In the genomic region with DNA sequence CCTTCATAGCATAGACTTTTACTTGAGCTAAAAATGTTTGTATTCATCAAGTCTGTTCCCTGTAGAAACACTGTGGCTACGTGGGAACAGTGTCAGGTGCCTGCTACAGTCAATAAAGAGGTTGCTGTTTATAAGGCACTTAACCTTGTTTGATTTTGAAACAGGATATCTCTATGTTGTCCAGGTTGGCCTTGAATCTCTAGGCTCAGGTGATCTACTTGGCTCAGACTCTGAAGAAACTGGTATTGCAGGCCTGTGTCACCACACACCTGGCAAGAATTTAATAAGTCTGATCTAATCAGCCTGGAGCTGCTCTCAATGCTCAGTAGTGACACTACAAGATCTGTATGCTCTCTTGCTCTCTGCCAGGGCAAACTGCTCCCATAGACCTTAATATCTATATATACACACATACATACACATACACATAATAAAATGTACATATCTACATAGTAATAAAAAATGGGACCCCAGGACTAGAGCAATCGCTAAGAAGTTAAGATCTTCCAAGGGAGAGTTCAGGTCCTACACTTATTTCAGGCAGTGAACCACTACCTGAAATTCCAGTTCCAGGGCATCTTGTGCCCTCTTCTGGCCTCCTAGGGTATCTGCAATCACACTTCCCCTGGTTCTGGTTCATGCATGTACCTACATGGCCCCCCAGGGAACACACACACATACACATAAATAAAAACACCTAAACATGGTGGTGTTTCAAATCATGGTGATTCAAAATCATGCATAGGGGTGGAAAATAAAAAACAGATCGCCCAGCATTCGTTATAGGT, we compare ENCODE assay signal across 9 mouse cellular contexts. TPM values are rescaled to one million over a fixed set of nuclear protein-coding genes. Genes with fewer than 3 reads are reported as not detected.
DNase-seq lines count a peak whose midpoint lies in the region; ATAC-seq and TF ChIP-seq lines count a peak whose summit lies in the region.
"Had no signal": no experiment of that assay in that cellular context is flagged by ENCODE, and none has a peak within 500 bp of the region (broad histone marks: within the 10 kb centered on the region; RNA-seq: fewer than 3 reads in every experiment).

No protein-coding gene starts in this region.

- intact Hi-C loops in heart, postnatal 14 days (cut with DNase I) = loop anchor here (2.0 kb wide), 1 partner anchor 54 kb away; no protein-coding TSS in a partner anchor
- intact Hi-C loops in left cerebral cortex, postnatal 25 days (cut with DNase I) = loop anchor here (2.0 kb wide), 1 partner anchor 48 kb away; no protein-coding TSS in a partner anchor
- intact Hi-C loops in gastrocnemius, postnatal 14 days (cut with DNase I; ENCODE audit: low total_unique reads) = loop anchor here (2.0 kb wide), 1 partner anchor 58 kb away; no protein-coding TSS in a partner anchor

- no peak for TF ChIP-seq POLR2A in MEL (IDR thresholded peaks at IDR 0.05; ENCODE audit: control insufficient read depth in 1 of 2, insufficient read depth in 1 of 2, low read depth in 1 of 2, low read length in 2 of 2, poor library complexity in 1 of 2)

- WGBS in heart, embryonic 10.5 days = 19% methylated on average over 4 of the region's 4 CpGs

- H3K4me1 ChIP-seq in heart, embryonic 10.5 days = no peaks in the 10 kb centered on the region
- H3K4me1 ChIP-seq in MEL (ENCODE audit: control insufficient read depth in 1 of 2, insufficient read depth in 2 of 2, low read length in 2 of 2) = peaks cover 19 to 26% of the 10 kb centered on the region in 2 experiments
- H3K4me1 ChIP-seq: liver, embryonic 15.5 days had no signal

- H3K27me3 ChIP-seq in heart, embryonic 10.5 days (ENCODE audit: insufficient read depth, poor library complexity, severe bottlenecking) = peaks cover 7% of the 10 kb centered on the region; the same call in 1 of the 2 replicates
- H3K27me3 ChIP-seq in MEL (ENCODE audit: control insufficient read depth in 1 of 2, insufficient read depth in 2 of 2, low read length in 2 of 2) = no peaks in the 10 kb centered on the region
- H3K27me3 ChIP-seq: liver, embryonic 15.5 days had no signal

- peak; percentile 95 for TF ChIP-seq RAD21 in MEL (IDR thresholded peaks at IDR 0.05; ENCODE audit: low read depth, low read length)

- H3K27ac ChIP-seq in heart, embryonic 10.5 days = no peak overlapping the region
- no peak overlapping the region for H3K27ac ChIP-seq in MEL (ENCODE audit: control insufficient read depth, low read depth, low read length)
- H3K27ac ChIP-seq: liver, embryonic 15.5 days had no signal

- ATAC-seq in erythroblast, adult 5-6 weeks (replicated peaks; ENCODE audit: low FRiP score, poor library complexity, severe bottlenecking) = peak; percentile 58; the same call in 1 of the 2 replicates

- H3K79me2 ChIP-seq in MEL (ENCODE audit: control insufficient read depth, insufficient read depth, low read length, poor library complexity) = no peaks in the 10 kb centered on the region

- TF ChIP-seq CTCF in MEL (IDR thresholded peaks at IDR 0.05 in 2 of 3, conservative IDR thresholded peaks at IDR 0.05 in 1 of 3; ENCODE audit: control insufficient read depth in 1 of 3, insufficient read depth in 1 of 3, low read depth in 2 of 3, low read length in 3 of 3, poor library complexity in 1 of 3, severe bottlenecking in 1 of 3) = peak; percentile 77 to 94 (median 82)

- DNase-seq in heart, postnatal 14 days = peak; percentile 34 to 50
- DNase-seq in heart, embryonic 10.5 days (ENCODE audit: low spot score) = no peak
- DNase-seq in A20 (ENCODE audit: low read depth, low spot score) (peak; percentile 63), MEL (ENCODE audit: low read depth, low spot score) (peak; percentile 79)
- peak; percentile 46 to 59 for DNase-seq in left cerebral cortex, postnatal 25 days (ENCODE audit: low spot score in 2 of 2)
- peak; percentile 68 for DNase-seq in retina, embryonic 14.5 days (ENCODE audit: low spot score)
- no peak for DNase-seq in gastrocnemius, postnatal 14 days

- H3K9ac ChIP-seq in MEL (ENCODE audit: control insufficient read depth, low read depth, low read length, poor library complexity, severe bottlenecking) = no peak overlapping the region
- H3K9ac ChIP-seq: liver, embryonic 15.5 days had no signal

- H3K4me3 ChIP-seq in heart, embryonic 10.5 days = no peak overlapping the region
- H3K4me3 ChIP-seq in MEL (ENCODE audit: control insufficient read depth in 1 of 2, insufficient read depth in 1 of 2, low read depth in 2 of 2, low read length in 2 of 2) = no peak overlapping the region
- H3K4me3 ChIP-seq: liver, embryonic 15.5 days had no signal

- H3K36me3 ChIP-seq in heart, embryonic 10.5 days = no peaks in the 10 kb centered on the region
- peaks cover 0 to 19% of the 10 kb centered on the region in 2 experiments; a peak in 2 of 4 replicates for H3K36me3 ChIP-seq in MEL (ENCODE audit: control insufficient read depth in 1 of 2, insufficient read depth in 2 of 2, low read length in 2 of 2)
- H3K36me3 ChIP-seq: liver, embryonic 15.5 days had no signal

- TF ChIP-seq EP300 in MEL (IDR thresholded peaks at IDR 0.05; ENCODE audit: low read depth in 1 of 2, low read length in 2 of 2) = no peak

- no peaks in the 10 kb centered on the region for H3K9me3 ChIP-seq in heart, embryonic 10.5 days
- H3K9me3 ChIP-seq in MEL (replicated peaks; ENCODE audit: insufficient read depth, low read length) = no peaks in the 10 kb centered on the region
- H3K9me3 ChIP-seq: liver, embryonic 15.5 days had no signal

TF ChIP-seq in MEL, 35 proteins besides CTCF, POLR2A, EP300 and RAD21 (continues in another document):
- TF ChIP-seq MAZ (IDR thresholded peaks at IDR 0.05; ENCODE audit: low read depth, low read length) (0 out of 2 replicates have a peak, but pooled peaks have one; percentile 52), GATA1 (IDR thresholded peaks at IDR 0.05; ENCODE audit: low read depth, low read length) (no peak), NRF1 (IDR thresholded peaks at IDR 0.05; ENCODE audit: insufficient read depth, low read depth, low read length, poor library complexity, severe bottlenecking) (0 out of 2 replicates have a peak, but pooled peaks have one; percentile 14), MYB (IDR thresholded peaks at IDR 0.05; ENCODE audit: low read depth, low read length) (no peak), JUND (IDR thresholded peaks at IDR 0.05; ENCODE audit: low read depth, low read length) (0 out of 2 replicates have a peak, but pooled peaks have one; percentile 15), KAT2A (conservative IDR thresholded peaks at IDR 0.05; ENCODE audit: low read depth, low read length) (no peak)

RNA-seq across cellular contexts. Expression of a gene that starts 6.3 kb away (rescaled TPM):
- total RNA-seq in heart, postnatal 14 days (2021) = 1 to 10 TPM; 8.7 to 9.2 TPM
- 0.75 and 1.2 TPM in 2 replicates for polyA plus RNA-seq in heart, embryonic 10.5 days (2016; fragmentation: Nextera tagmentation; extraction: Ambion mirVana)
- 1.8 and 9.5 TPM in 2 replicates for total RNA-seq in MEL (2012; rRNA removed)
- polyA plus RNA-seq in MEL (2012; ENCODE audit: insufficient read depth in 1 of 2, insufficient read length in 2 of 2, low read depth in 1 of 2, low replicate concordance in 2 of 2, missing spikeins in 1 of 2) = 10 to 100 TPM in 1 of 2 experiments, not detected in 1; 11.0 TPM
- 10.4 and 11.9 TPM in 2 replicates for total RNA-seq in erythroblast, adult 5-6 weeks (2015; ENCODE audit: low replicate concordance)
- 5.9 and 9.0 TPM in 2 replicates for total RNA-seq in erythroblast, adult 5-6 weeks (2017; ENCODE audit: low replicate concordance)
- 10 to 100 TPM; 15.7 to 22.1 TPM for total RNA-seq in left cerebral cortex, postnatal 25 days (2021)
- 10 to 100 TPM; 15.4 to 18.3 TPM for total RNA-seq in gastrocnemius, postnatal 14 days (2021)

RNA-seq across cellular contexts. Expression of a gene that starts 12.2 kb away (rescaled TPM):
- total RNA-seq in heart, postnatal 14 days (2021) = 10 to 100 TPM; 24.6 to 28.6 TPM
- 36.6 and 44.3 TPM in 2 replicates for polyA plus RNA-seq in heart, embryonic 10.5 days (2016; fragmentation: Nextera tagmentation; extraction: Ambion mirVana)
- 56.1 and 81.7 TPM in 2 replicates for total RNA-seq in MEL (2012; rRNA removed)
- 100 to 1,000 TPM in 1 of 2 experiments, not detected in 1; 117 TPM for polyA plus RNA-seq in MEL (2012; ENCODE audit: insufficient read depth in 1 of 2, insufficient read length in 2 of 2, low read depth in 1 of 2, low replicate concordance in 2 of 2, missing spikeins in 1 of 2)
- 33.6 and 37.9 TPM in 2 replicates for total RNA-seq in erythroblast, adult 5-6 weeks (2015; ENCODE audit: low replicate concordance)
- total RNA-seq in erythroblast, adult 5-6 weeks (2017; ENCODE audit: low replicate concordance) = 6.8 and 17.6 TPM in 2 replicates
- total RNA-seq in left cerebral cortex, postnatal 25 days (2021) = 10 to 100 TPM; 31.1 to 35.4 TPM
- total RNA-seq in gastrocnemius, postnatal 14 days (2021) = 10 to 100 TPM; 23.2 to 24.6 TPM

RNA-seq across cellular contexts. Expression of a gene that starts 39.3 kb away (rescaled TPM):
- 10 to 100 TPM; 38.6 to 43.2 TPM for total RNA-seq in heart, postnatal 14 days (2021)
- polyA plus RNA-seq in heart, embryonic 10.5 days (2016; fragmentation: Nextera tagmentation; extraction: Ambion mirVana) = 0.34 and 0.94 TPM in 2 replicates
- not detected in 2 replicates for total RNA-seq in MEL (2012; rRNA removed)
- polyA plus RNA-seq in MEL (2012; ENCODE audit: insufficient read depth in 1 of 2, insufficient read length in 2 of 2, low read depth in 1 of 2, low replicate concordance in 2 of 2, missing spikeins in 1 of 2) = under 1 TPM in 1 of 2 experiments, not detected in 1; 0.36 TPM
- total RNA-seq in erythroblast, adult 5-6 weeks (2015; ENCODE audit: low replicate concordance) = not detected in 2 replicates
- total RNA-seq in erythroblast, adult 5-6 weeks (2017; ENCODE audit: low replicate concordance) = 3.6 and 6.0 TPM in 2 replicates
- total RNA-seq in left cerebral cortex, postnatal 25 days (2021) = 10 to 100 TPM; 11.7 to 19.3 TPM
- total RNA-seq in gastrocnemius, postnatal 14 days (2021) = 10 to 100 TPM; 20.3 to 45.9 TPM

RNA-seq across cellular contexts. Expression of a gene that starts 42.2 kb away (rescaled TPM):
- not detected for total RNA-seq in heart, postnatal 14 days (2021)
- not detected in 2 replicates for polyA plus RNA-seq in heart, embryonic 10.5 days (2016; fragmentation: Nextera tagmentation; extraction: Ambion mirVana)
- not detected in 2 replicates for total RNA-seq in MEL (2012; rRNA removed)
- polyA plus RNA-seq in MEL (2012; ENCODE audit: insufficient read depth in 1 of 2, insufficient read length in 2 of 2, low read depth in 1 of 2, low replicate concordance in 2 of 2, missing spikeins in 1 of 2) = under 1 TPM in 1 of 2 experiments, not detected in 1; 0.07 TPM
- not detected in 2 replicates for total RNA-seq in erythroblast, adult 5-6 weeks (2015; ENCODE audit: low replicate concordance)
- total RNA-seq in erythroblast, adult 5-6 weeks (2017; ENCODE audit: low replicate concordance) = not detected in 2 replicates
- total RNA-seq in left cerebral cortex, postnatal 25 days (2021) = not detected
- not detected for total RNA-seq in gastrocnemius, postnatal 14 days (2021)

RNA-seq across cellular contexts. Expression of a gene that starts 51.3 kb away (rescaled TPM):
- 10 to 100 TPM; 13.2 to 13.3 TPM for total RNA-seq in heart, postnatal 14 days (2021)
- 19.8 and 23.3 TPM in 2 replicates for polyA plus RNA-seq in heart, embryonic 10.5 days (2016; fragmentation: Nextera tagmentation; extraction: Ambion mirVana)
- 16.2 and 20.5 TPM in 2 replicates for total RNA-seq in MEL (2012; rRNA removed)
- 10 to 100 TPM in 1 of 2 experiments, not detected in 1; 61.9 TPM for polyA plus RNA-seq in MEL (2012; ENCODE audit: insufficient read depth in 1 of 2, insufficient read length in 2 of 2, low read depth in 1 of 2, low replicate concordance in 2 of 2, missing spikeins in 1 of 2)
- 4.4 and 30.9 TPM in 2 replicates for total RNA-seq in erythroblast, adult 5-6 weeks (2015; ENCODE audit: low replicate concordance)
- total RNA-seq in erythroblast, adult 5-6 weeks (2017; ENCODE audit: low replicate concordance) = 9.1 and 9.9 TPM in 2 replicates
- 10 to 100 TPM; 21.3 to 35.1 TPM for total RNA-seq in left cerebral cortex, postnatal 25 days (2021)
- total RNA-seq in gastrocnemius, postnatal 14 days (2021) = 1 to 10 TPM; 6.5 to 7.6 TPM

Comparison
In these comparisons a context has a peak if more than half of its experiments do, and no peak if none do; other contexts are left out.
1. DNase-seq: peak in heart, postnatal 14 days (2 of 2), A20 (single experiment), MEL (single experiment), left cerebral cortex, postnatal 25 days (2 of 2) and retina, embryonic 14.5 days (single experiment); none in heart, embryonic 10.5 days (single experiment) and gastrocnemius, postnatal 14 days (single experiment).